Mouse (Mus musculus): Measurements from ENCODE around the gene Padi2. TPM values are rescaled to one million over a fixed set of nuclear protein-coding genes. Genes with fewer than 3 reads are reported as not detected.
A peak's percentile ranks its signal among the peaks of the same experiment; 100 is the strongest.

Gene Padi2
- polyA plus RNA-seq, 1 experiment: 19.5 TPM

- Histone ChIP-seq H3K27me3 (ENCODE audit: control insufficient read depth, insufficient read depth, low read length) (no peaks in the 10 kb centered on the region), H3K4me3 (ENCODE audit: control insufficient read depth, insufficient read depth, low read length) (no peak overlapping the region), H3K4me1 (replicated peaks; ENCODE audit: control insufficient read depth, insufficient read depth, low read length) (no peaks in the 10 kb centered on the region), H3K27ac (ENCODE audit: control insufficient read depth, insufficient read depth, low read length) (no peak overlapping the region), H3K36me3 (ENCODE audit: control insufficient read depth, insufficient read depth, low read length) (no peaks in the 10 kb centered on the region)
- TF ChIP-seq CTCF (IDR thresholded peaks at IDR 0.05; ENCODE audit: borderline replicate concordance, control insufficient read depth, extremely low read depth, insufficient read depth, low read length, poor library complexity): no peak
- no peak for TF ChIP-seq POLR2A (IDR thresholded peaks at IDR 0.05; ENCODE audit: control insufficient read depth, extremely low read depth, insufficient read depth, low read length, poor library complexity)
- 66% methylated on average over 4 of the region's 4 CpGs for WGBS
- DNase-seq: no peak
Observed at GRCm38 (mm10) chr4:140879739-140880138, 26.4 kb upstream of the Padi2 start.

- Histone ChIP-seq H3K36me3 (ENCODE audit: control insufficient read depth, insufficient read depth, low read length) (no peaks in the 10 kb centered on the region), H3K4me1 (replicated peaks; ENCODE audit: control insufficient read depth, insufficient read depth, low read length) (no peaks in the 10 kb centered on the region), H3K27me3 (ENCODE audit: control insufficient read depth, insufficient read depth, low read length) (no peaks in the 10 kb centered on the region), H3K4me3 (ENCODE audit: control insufficient read depth, insufficient read depth, low read length) (no peak overlapping the region), H3K27ac (ENCODE audit: control insufficient read depth, insufficient read depth, low read length) (no peak overlapping the region)
- WGBS: 95% methylated on average over 3 of the region's 3 CpGs
- DNase-seq: no peak
- TF ChIP-seq CTCF (IDR thresholded peaks at IDR 0.05; ENCODE audit: borderline replicate concordance, control insufficient read depth, extremely low read depth, insufficient read depth, low read length, poor library complexity) (no peak), POLR2A (IDR thresholded peaks at IDR 0.05; ENCODE audit: control insufficient read depth, extremely low read depth, insufficient read depth, low read length, poor library complexity) (no peak)
Observed at GRCm38 (mm10) chr4:140880207-140880606, 25.9 kb upstream of the Padi2 start.

GRCm38 (mm10) chr4:140881026-140881670 is 25.0 kb upstream of the Padi2 start:
- Histone ChIP-seq H3K36me3 (ENCODE audit: control insufficient read depth, insufficient read depth, low read length) (no peaks in the 10 kb centered on the region), H3K27me3 (ENCODE audit: control insufficient read depth, insufficient read depth, low read length) (no peaks in the 10 kb centered on the region), H3K27ac (ENCODE audit: control insufficient read depth, insufficient read depth, low read length) (no peak overlapping the region), H3K4me1 (replicated peaks; ENCODE audit: control insufficient read depth, insufficient read depth, low read length) (no peaks in the 10 kb centered on the region), H3K4me3 (ENCODE audit: control insufficient read depth, insufficient read depth, low read length) (no peak overlapping the region)
- TF ChIP-seq POLR2A (IDR thresholded peaks at IDR 0.05; ENCODE audit: control insufficient read depth, extremely low read depth, insufficient read depth, low read length, poor library complexity): no peak
- TF ChIP-seq CTCF (IDR thresholded peaks at IDR 0.05; ENCODE audit: borderline replicate concordance, control insufficient read depth, extremely low read depth, insufficient read depth, low read length, poor library complexity): no peak
- WGBS: 97% methylated on average over 8 of the region's 8 CpGs
- no peak for DNase-seq

DNA sequence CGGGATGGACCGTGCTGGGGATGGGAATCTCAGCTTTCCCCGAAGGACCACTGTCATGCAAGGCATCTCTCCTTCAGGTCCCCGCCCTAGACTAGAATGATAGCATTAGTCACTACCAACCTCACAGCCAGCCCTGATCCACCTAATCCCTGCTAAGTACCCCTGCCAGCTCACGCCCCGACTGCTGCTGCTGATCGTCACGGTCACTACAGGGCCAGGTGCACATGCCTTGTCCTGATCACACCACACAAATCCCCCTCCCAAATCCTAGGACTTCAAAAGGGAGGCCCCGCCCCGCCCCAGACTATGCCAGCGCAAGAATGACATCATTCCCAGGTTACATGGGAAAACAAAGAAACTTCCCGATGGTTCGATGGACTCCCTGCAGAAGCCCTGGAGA is 24.4 kb upstream of the Padi2 start:
- no peaks in the 10 kb centered on the region for H3K4me1 ChIP-seq (replicated peaks; ENCODE audit: control insufficient read depth, insufficient read depth, low read length)
- H3K36me3 ChIP-seq (ENCODE audit: control insufficient read depth, insufficient read depth, low read length): no peaks in the 10 kb centered on the region
- H3K27ac ChIP-seq (ENCODE audit: control insufficient read depth, insufficient read depth, low read length): no peak overlapping the region
- no peak for DNase-seq
- no peak overlapping the region for H3K4me3 ChIP-seq (ENCODE audit: control insufficient read depth, insufficient read depth, low read length)
- WGBS: 97% methylated on average over 13 of the region's 13 CpGs
- TF ChIP-seq POLR2A (IDR thresholded peaks at IDR 0.05; ENCODE audit: control insufficient read depth, extremely low read depth, insufficient read depth, low read length, poor library complexity) (no peak), CTCF (IDR thresholded peaks at IDR 0.05; ENCODE audit: borderline replicate concordance, control insufficient read depth, extremely low read depth, insufficient read depth, low read length, poor library complexity) (no peak)
- H3K27me3 ChIP-seq (ENCODE audit: control insufficient read depth, insufficient read depth, low read length): no peaks in the 10 kb centered on the region

- DNase-seq: no peak
- WGBS: 75% methylated on average over 4 of the region's 4 CpGs
- TF ChIP-seq POLR2A (IDR thresholded peaks at IDR 0.05; ENCODE audit: control insufficient read depth, extremely low read depth, insufficient read depth, low read length, poor library complexity) (no peak), CTCF (IDR thresholded peaks at IDR 0.05; ENCODE audit: borderline replicate concordance, control insufficient read depth, extremely low read depth, insufficient read depth, low read length, poor library complexity) (peak; percentile 75; the same call in 1 of the 2 replicates)
- Histone ChIP-seq H3K27ac (ENCODE audit: control insufficient read depth, insufficient read depth, low read length) (no peak overlapping the region), H3K27me3 (ENCODE audit: control insufficient read depth, insufficient read depth, low read length) (no peaks in the 10 kb centered on the region), H3K4me1 (replicated peaks; ENCODE audit: control insufficient read depth, insufficient read depth, low read length) (no peaks in the 10 kb centered on the region), H3K36me3 (ENCODE audit: control insufficient read depth, insufficient read depth, low read length) (no peaks in the 10 kb centered on the region), H3K4me3 (ENCODE audit: control insufficient read depth, insufficient read depth, low read length) (no peak overlapping the region)
Observed at GRCm38 (mm10) chr4:140882365-140882764, 23.8 kb upstream of the Padi2 start.

- Histone ChIP-seq H3K36me3 (ENCODE audit: control insufficient read depth, insufficient read depth, low read length) (no peaks in the 10 kb centered on the region), H3K4me1 (replicated peaks; ENCODE audit: control insufficient read depth, insufficient read depth, low read length) (no peaks in the 10 kb centered on the region), H3K27ac (ENCODE audit: control insufficient read depth, insufficient read depth, low read length) (no peak overlapping the region), H3K4me3 (ENCODE audit: control insufficient read depth, insufficient read depth, low read length) (no peak overlapping the region), H3K27me3 (ENCODE audit: control insufficient read depth, insufficient read depth, low read length) (no peaks in the 10 kb centered on the region)
- no peak for TF ChIP-seq CTCF (IDR thresholded peaks at IDR 0.05; ENCODE audit: borderline replicate concordance, control insufficient read depth, extremely low read depth, insufficient read depth, low read length, poor library complexity)
- no peak for TF ChIP-seq POLR2A (IDR thresholded peaks at IDR 0.05; ENCODE audit: control insufficient read depth, extremely low read depth, insufficient read depth, low read length, poor library complexity)
- WGBS: 95% methylated on average over 3 of the region's 3 CpGs
- DNase-seq: no peak
Observed at GRCm38 (mm10) chr4:140882981-140883380, 23.2 kb upstream of the Padi2 start.

- WGBS: 81% methylated on average over 4 of the region's 4 CpGs
- H3K27ac ChIP-seq (ENCODE audit: control insufficient read depth, insufficient read depth, low read length): no peak overlapping the region
- H3K27me3 ChIP-seq (ENCODE audit: control insufficient read depth, insufficient read depth, low read length): no peaks in the 10 kb centered on the region
- DNase-seq: no peak
- no peak for TF ChIP-seq POLR2A (IDR thresholded peaks at IDR 0.05; ENCODE audit: control insufficient read depth, extremely low read depth, insufficient read depth, low read length, poor library complexity)
- TF ChIP-seq CTCF (IDR thresholded peaks at IDR 0.05; ENCODE audit: borderline replicate concordance, control insufficient read depth, extremely low read depth, insufficient read depth, low read length, poor library complexity): no peak
- no peaks in the 10 kb centered on the region for H3K4me1 ChIP-seq (replicated peaks; ENCODE audit: control insufficient read depth, insufficient read depth, low read length)
- no peak overlapping the region for H3K4me3 ChIP-seq (ENCODE audit: control insufficient read depth, insufficient read depth, low read length)
- no peaks in the 10 kb centered on the region for H3K36me3 ChIP-seq (ENCODE audit: control insufficient read depth, insufficient read depth, low read length)
Observed at GRCm38 (mm10) chr4:140883852-140884251, 22.3 kb upstream of the Padi2 start.
